Mouse (Mus musculus): ENCODE results near the gene Syt1. TPM values are rescaled to one million over a fixed set of nuclear protein-coding genes. Genes with fewer than 3 reads are reported as not detected.

Gene Syt1
- polyA plus RNA-seq, 1 experiment from 2014 or later = 0.25 TPM

DNA sequence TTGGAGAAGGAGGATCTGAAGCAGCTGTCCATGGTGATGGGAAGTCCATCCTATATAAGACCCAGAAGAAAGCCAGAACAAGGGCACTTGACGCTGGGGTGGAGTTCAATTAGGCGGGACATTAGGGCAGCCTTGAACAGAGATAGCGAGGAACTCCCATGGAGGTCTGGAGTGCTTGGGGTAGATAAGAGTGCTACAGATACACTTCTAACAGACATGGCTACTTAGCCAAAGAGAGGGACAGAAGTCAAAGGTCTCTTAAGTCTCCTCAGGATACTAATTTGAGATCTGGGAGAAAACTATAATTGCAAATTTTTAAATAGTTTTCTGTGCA, 428.4 kb downstream of the Syt1 start:
- no peak for TF ChIP-seq CTCF (IDR thresholded peaks at IDR 0.05; ENCODE audit: low read depth)
- peak; percentile 47; the same call in 1 of the 2 replicates for ATAC-seq (ENCODE audit: insufficient read depth)

DNA sequence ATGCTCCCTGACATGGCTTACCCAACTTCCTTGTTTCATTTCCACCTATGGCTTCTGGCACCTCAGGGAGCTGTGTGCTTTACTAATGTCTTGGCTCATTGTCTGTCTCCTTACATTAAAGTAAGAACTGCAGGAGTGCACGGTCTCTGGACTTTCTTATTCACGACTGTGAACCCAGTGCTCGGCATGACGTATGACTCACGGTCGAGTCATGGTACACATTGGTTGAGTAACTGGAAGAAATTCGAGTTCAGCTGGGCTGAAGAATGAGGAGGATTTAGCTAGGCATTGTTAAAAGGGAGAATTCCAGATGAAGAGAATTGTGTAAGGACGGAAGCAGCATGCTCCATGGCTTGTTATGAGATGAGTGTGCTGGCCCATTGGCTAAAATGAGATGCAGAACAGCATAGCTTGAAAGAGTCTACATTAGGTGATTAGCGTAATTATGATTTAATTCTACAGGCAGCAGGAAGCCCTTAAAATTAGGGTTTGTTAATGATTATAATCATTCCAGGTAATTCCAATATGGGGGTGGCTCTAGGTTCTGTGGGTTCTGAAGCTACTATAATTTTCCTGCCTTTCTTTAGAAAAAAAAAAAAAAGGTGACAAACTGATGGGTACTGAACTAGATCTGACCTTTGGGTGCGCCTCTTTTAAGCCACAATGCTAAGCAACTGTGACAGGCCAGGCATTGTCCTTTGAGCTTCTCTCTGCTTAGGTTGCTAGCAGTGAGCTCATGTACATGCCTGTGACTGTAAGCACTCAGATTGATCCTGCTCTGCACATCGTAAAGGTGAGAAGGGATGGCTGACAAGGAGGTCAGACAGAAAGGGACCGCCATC, 429.0 kb downstream of the Syt1 start:
- DNase-seq = no peak
- WGBS = 66% methylated on average over 12 of the region's 12 CpGs
- ATAC-seq (ENCODE audit: insufficient read depth) = no peak

More for the DNA sequence above, 428.4 kb downstream of the Syt1 start:
- 52% methylated on average over 3 of the region's 3 CpGs for WGBS
- H3K27ac ChIP-seq (ENCODE audit: low read depth) = no peak overlapping the region
- H3K4me3 ChIP-seq (ENCODE audit: low read depth, low read length) = no peak overlapping the region
- H3K9me3 ChIP-seq (ENCODE audit: low read depth, low read length) = no peaks in the 10 kb centered on the region
- DNase-seq = no peak
- H3K27me3 ChIP-seq (ENCODE audit: insufficient read depth, low read length) = no peaks in the 10 kb centered on the region
- no peak overlapping the region for H3K4me2 ChIP-seq
- no peak overlapping the region for H3K9ac ChIP-seq
- no peaks in the 10 kb centered on the region for H3K36me3 ChIP-seq (ENCODE audit: insufficient read depth)
- no peaks in the 10 kb centered on the region for H3K4me1 ChIP-seq (ENCODE audit: insufficient read depth)

DNA sequence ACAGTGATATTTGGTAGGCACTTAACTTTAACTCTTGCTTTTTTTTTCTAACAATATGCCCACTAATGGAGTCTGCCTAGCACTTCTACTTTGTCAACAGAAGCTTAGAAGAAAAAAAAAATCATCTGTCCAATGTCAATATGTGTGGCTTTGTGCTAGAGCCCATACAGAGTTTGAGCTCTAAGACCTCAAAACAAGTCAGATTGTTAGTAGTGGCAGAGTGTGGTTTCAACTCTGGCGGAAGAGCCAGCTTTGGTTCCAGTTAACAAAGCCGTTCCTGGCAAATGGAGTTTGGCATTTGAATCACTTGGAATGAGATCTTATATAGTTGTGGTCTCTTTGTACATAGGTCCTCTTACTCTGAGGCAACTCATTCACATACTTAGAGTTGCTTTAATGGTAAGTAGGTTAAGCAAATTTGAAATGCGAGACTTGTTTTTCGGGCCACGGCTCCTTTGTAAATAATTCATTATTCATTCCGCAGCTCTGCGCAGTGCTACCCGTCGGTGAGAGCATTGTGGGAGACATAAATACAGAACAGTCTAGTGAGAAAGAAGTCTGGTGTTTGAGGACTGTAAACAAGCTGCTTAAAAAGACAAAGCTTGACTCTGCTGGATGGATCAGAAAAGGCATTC, 429.9 kb downstream of the Syt1 start:
- TF ChIP-seq CTCF (IDR thresholded peaks at IDR 0.05; ENCODE audit: low read depth) = no peak
- Histone ChIP-seq H3K27ac (ENCODE audit: low read depth) (no peak overlapping the region), H3K4me2 (no peak overlapping the region), H3K27me3 (ENCODE audit: insufficient read depth, low read length) (no peaks in the 10 kb centered on the region), H3K36me3 (ENCODE audit: insufficient read depth) (no peaks in the 10 kb centered on the region), H3K4me3 (ENCODE audit: low read depth, low read length) (no peak overlapping the region), H3K4me1 (ENCODE audit: insufficient read depth) (no peaks in the 10 kb centered on the region), H3K9me3 (ENCODE audit: low read depth, low read length) (no peaks in the 10 kb centered on the region), H3K9ac (no peak overlapping the region)
- ATAC-seq (ENCODE audit: insufficient read depth) (peak; percentile 52), DNase-seq (no peak)
- 69% methylated on average over 9 of the region's 9 CpGs for WGBS

More for the DNA sequence above, 429.0 kb downstream of the Syt1 start:
- H3K27ac ChIP-seq (ENCODE audit: low read depth) = no peak overlapping the region
- no peaks in the 10 kb centered on the region for H3K27me3 ChIP-seq (ENCODE audit: insufficient read depth, low read length)
- H3K9ac ChIP-seq = no peak overlapping the region
- no peaks in the 10 kb centered on the region for H3K36me3 ChIP-seq (ENCODE audit: insufficient read depth)
- H3K4me3 ChIP-seq (ENCODE audit: low read depth, low read length) = no peak overlapping the region
- no peaks in the 10 kb centered on the region for H3K9me3 ChIP-seq (ENCODE audit: low read depth, low read length)
- TF ChIP-seq CTCF (IDR thresholded peaks at IDR 0.05; ENCODE audit: low read depth) = no peak
- H3K4me2 ChIP-seq = no peak overlapping the region
- H3K4me1 ChIP-seq (ENCODE audit: insufficient read depth) = no peaks in the 10 kb centered on the region

DNA sequence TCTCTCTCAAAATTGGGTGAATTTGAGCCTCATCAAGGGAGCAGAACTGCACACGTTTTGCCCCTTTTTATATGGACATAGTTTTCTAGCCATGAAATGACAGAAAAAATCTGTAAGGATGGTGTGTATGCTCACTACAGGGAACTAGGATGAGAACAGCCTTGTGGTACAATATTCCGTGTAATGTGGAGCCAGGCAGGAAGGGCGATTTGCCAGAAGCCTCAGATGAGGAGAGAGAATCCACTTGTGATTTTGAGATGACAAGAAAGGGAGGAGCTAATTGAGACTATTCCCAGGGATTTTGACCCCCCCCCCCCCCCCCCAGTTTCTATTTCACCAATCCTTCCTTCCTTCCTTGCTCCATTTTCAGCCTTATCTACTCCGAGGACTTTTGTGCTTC, 431.4 kb downstream of the Syt1 start:
- 60% methylated on average over 4 of the region's 4 CpGs for WGBS
- Histone ChIP-seq H3K9ac (no peak overlapping the region), H3K36me3 (ENCODE audit: insufficient read depth) (no peaks in the 10 kb centered on the region), H3K27ac (ENCODE audit: low read depth) (no peak overlapping the region), H3K27me3 (ENCODE audit: insufficient read depth, low read length) (no peaks in the 10 kb centered on the region), H3K9me3 (ENCODE audit: low read depth, low read length) (no peaks in the 10 kb centered on the region), H3K4me3 (ENCODE audit: low read depth, low read length) (no peak overlapping the region), H3K4me1 (ENCODE audit: insufficient read depth) (no peaks in the 10 kb centered on the region), H3K4me2 (no peak overlapping the region)
- no peak for TF ChIP-seq CTCF (IDR thresholded peaks at IDR 0.05; ENCODE audit: low read depth)
- ATAC-seq (ENCODE audit: insufficient read depth) (no peak), DNase-seq (no peak)

DNA sequence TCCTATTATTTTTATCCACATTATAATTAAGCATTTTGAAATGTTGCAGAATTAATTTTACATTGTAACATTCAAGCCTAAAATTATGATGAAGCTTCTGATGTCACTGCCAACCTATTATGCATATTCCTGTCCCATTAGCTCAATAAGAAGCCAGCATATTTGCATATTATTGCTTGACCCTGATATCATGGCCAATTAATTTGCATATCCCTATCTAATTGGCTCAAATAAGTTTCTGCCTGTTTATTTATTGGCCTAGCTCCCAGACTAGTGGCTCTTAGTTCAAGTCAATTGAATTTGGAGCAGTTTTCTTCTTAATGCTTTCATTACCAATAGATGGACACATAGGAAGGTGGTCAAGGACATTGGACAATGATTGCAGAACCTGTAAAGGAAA, 433.2 kb downstream of the Syt1 start:
- Histone ChIP-seq H3K4me2 (no peak overlapping the region), H3K9me3 (ENCODE audit: low read depth, low read length) (no peaks in the 10 kb centered on the region), H3K36me3 (ENCODE audit: insufficient read depth) (no peaks in the 10 kb centered on the region), H3K27ac (ENCODE audit: low read depth) (no peak overlapping the region), H3K4me1 (ENCODE audit: insufficient read depth) (no peaks in the 10 kb centered on the region), H3K27me3 (ENCODE audit: insufficient read depth, low read length) (no peaks in the 10 kb centered on the region), H3K9ac (no peak overlapping the region), H3K4me3 (ENCODE audit: low read depth, low read length) (no peak overlapping the region)
- DNase-seq (no peak), ATAC-seq (ENCODE audit: insufficient read depth) (no peak)
- no peak for TF ChIP-seq CTCF (IDR thresholded peaks at IDR 0.05; ENCODE audit: low read depth)

DNA sequence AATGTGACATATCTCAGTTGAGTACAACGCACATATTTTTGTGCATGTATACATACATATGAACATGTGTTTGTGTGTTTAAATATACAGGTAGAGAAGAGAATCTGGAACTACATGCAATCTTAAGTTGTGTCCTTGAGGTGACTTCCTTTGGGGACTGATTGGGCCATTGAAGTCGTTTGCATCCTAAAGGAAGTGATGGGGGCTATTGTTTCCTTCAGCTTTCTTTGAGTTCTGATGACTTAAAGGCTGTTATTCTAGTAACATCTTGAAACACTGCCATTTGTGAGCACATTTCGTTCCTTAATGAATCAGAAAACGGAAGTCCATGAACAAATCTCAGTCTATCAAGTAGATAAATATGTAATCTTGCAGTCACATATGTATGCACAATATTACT, 438.0 kb downstream of the Syt1 start:
- Histone ChIP-seq H3K9me3 (ENCODE audit: low read depth, low read length) (no peaks in the 10 kb centered on the region), H3K36me3 (ENCODE audit: insufficient read depth) (no peaks in the 10 kb centered on the region), H3K4me1 (ENCODE audit: insufficient read depth) (peaks cover 8% of the 10 kb centered on the region; the same call in 1 of the 2 replicates), H3K9ac (no peak overlapping the region), H3K27ac (ENCODE audit: low read depth) (no peak overlapping the region), H3K27me3 (ENCODE audit: insufficient read depth, low read length) (no peaks in the 10 kb centered on the region), H3K4me3 (ENCODE audit: low read depth, low read length) (no peak overlapping the region), H3K4me2 (no peak overlapping the region)
- 66% methylated on average over 4 of the region's 4 CpGs for WGBS
- DNase-seq (no peak), ATAC-seq (ENCODE audit: insufficient read depth) (no peak)
- no peak for TF ChIP-seq CTCF (IDR thresholded peaks at IDR 0.05; ENCODE audit: low read depth)

DNA sequence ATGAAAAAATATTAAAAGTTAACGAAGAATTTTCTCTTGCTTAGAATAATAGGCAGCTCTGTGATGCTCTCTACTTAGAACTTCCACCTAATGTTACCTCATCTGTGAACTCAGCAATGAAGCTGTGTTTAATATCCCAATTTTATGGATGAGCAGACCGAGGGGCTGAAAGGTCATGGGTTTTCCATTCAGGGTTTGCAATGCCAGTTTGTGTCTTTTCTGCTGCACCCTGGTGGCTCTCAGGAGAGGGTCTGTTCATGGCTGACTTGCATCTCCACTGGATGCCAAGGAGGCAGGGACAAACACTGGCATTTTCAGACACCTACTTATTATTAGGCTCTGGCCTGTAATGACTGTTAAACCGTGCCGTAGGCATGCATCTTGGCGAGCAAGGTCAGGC, 439.7 kb downstream of the Syt1 start:
- TF ChIP-seq CTCF (IDR thresholded peaks at IDR 0.05; ENCODE audit: low read depth) = no peak
- 75% methylated on average over 5 of the region's 5 CpGs for WGBS

More for the DNA sequence above, 439.7 kb downstream of the Syt1 start:
- DNase-seq = no peak
- H3K4me1 ChIP-seq (ENCODE audit: insufficient read depth) = peaks cover 9% of the 10 kb centered on the region; the same call in 1 of the 2 replicates
- no peaks in the 10 kb centered on the region for H3K9me3 ChIP-seq (ENCODE audit: low read depth, low read length)
- H3K36me3 ChIP-seq (ENCODE audit: insufficient read depth) = no peaks in the 10 kb centered on the region
- no peak overlapping the region for H3K9ac ChIP-seq
- H3K4me2 ChIP-seq = no peak overlapping the region
- no peaks in the 10 kb centered on the region for H3K27me3 ChIP-seq (ENCODE audit: insufficient read depth, low read length)
- H3K27ac ChIP-seq (ENCODE audit: low read depth) = no peak overlapping the region
- H3K4me3 ChIP-seq (ENCODE audit: low read depth, low read length) = no peak overlapping the region
- no peak for ATAC-seq (ENCODE audit: insufficient read depth)

Measured in lung, embryonic 14.5 days (tissue).